Mouse (Mus musculus) bone marrow macrophage, adult 2 months (primary cell): ENCODE measurements around the gene Gm4871. TPM values are rescaled to one million over a fixed set of nuclear protein-coding genes. Genes with fewer than 3 reads are reported as not detected.

Experiments used
- H3K27ac ChIP-seq: 2 replicates; pipeline ENCODE4 v1.5.1; 2012; ENCODE audit warnings: low read depth, low read length; ENCODE audit not compliant: insufficient read depth
- H3K4me1 ChIP-seq: 2 replicates; pipeline ENCODE4 v1.6.1; 2012; ENCODE audit warnings: low read length; ENCODE audit not compliant: control insufficient read depth, insufficient read depth
- H3K4me3 ChIP-seq: 2 replicates; pipeline ENCODE4 v1.5.1; 2012; ENCODE audit warnings: mild to moderate bottlenecking, low read length, moderate library complexity; ENCODE audit not compliant: insufficient read depth
- CTCF ChIP-seq: IDR thresholded peaks from 2 replicates; pipeline ENCODE4 v1.5.1; 2012; ENCODE audit warnings: low read depth, mild to moderate bottlenecking, low read length, moderate library complexity
- POLR2A ChIP-seq: IDR thresholded peaks from 2 replicates; pipeline ENCODE4 v1.6.1; 2012; ENCODE audit warnings: mild to moderate bottlenecking, low read depth, low read length, borderline replicate concordance
- polyA plus RNA-seq: library from polyadenylated mRNA; stranded (reverse); fragments of >200 nt; gene quantifications from 2 replicates; pipeline ENCODE4 v1.2.4, GENCODE M21; 2012; ENCODE audit not compliant: missing spikeins, insufficient read depth, insufficient read length

Gm4871 gene
- polyA plus RNA-seq, 1 experiment: not detected

- Histone ChIP-seq H3K27ac (no peak overlapping the region), H3K4me1 (no peaks in the 10 kb centered on the region), H3K4me3 (no peak overlapping the region)
- TF ChIP-seq POLR2A: no peak
- TF ChIP-seq CTCF: no peak
These were observed 42.1 kb downstream of the Gm4871 start for GRCm38 (mm10) chr5:144990481-144990880.

GRCm38 (mm10) chr5:144990051-144990450 lies 42.5 kb downstream of the Gm4871 start:
- Histone ChIP-seq H3K27ac (no peak overlapping the region), H3K4me3 (no peak overlapping the region), H3K4me1 (no peaks in the 10 kb centered on the region)
- TF ChIP-seq CTCF (no peak), POLR2A (no peak)

GRCm38 (mm10) chr5:144989061-144989405 lies 43.5 kb downstream of the Gm4871 start:
- H3K27ac ChIP-seq: no peak overlapping the region
- no peaks in the 10 kb centered on the region for H3K4me1 ChIP-seq
- H3K4me3 ChIP-seq: no peak overlapping the region
- TF ChIP-seq CTCF: no peak

- Histone ChIP-seq H3K4me1 (no peaks in the 10 kb centered on the region), H3K4me3 (no peak overlapping the region), H3K27ac (no peak overlapping the region)
- TF ChIP-seq POLR2A: no peak
- 0 out of 2 replicates have a peak, but pooled peaks have one; percentile 22 for TF ChIP-seq CTCF
These were observed 44.1 kb downstream of the Gm4871 start for GRCm38 (mm10) chr5:144988340-144989060.

GRCm38 (mm10) chr5:144987561-144987960 lies 45.0 kb downstream of the Gm4871 start:
- Histone ChIP-seq H3K4me3 (no peak overlapping the region), H3K27ac (no peak overlapping the region), H3K4me1 (no peaks in the 10 kb centered on the region)
- TF ChIP-seq POLR2A: no peak
- TF ChIP-seq CTCF: no peak

GRCm38 (mm10) chr5:144984839-144985238 lies 47.7 kb downstream of the Gm4871 start:
- no peaks in the 10 kb centered on the region for H3K4me1 ChIP-seq
- no peak overlapping the region for H3K4me3 ChIP-seq
- no peak for TF ChIP-seq POLR2A
- TF ChIP-seq CTCF: no peak
- H3K27ac ChIP-seq: no peak overlapping the region

GRCm38 (mm10) chr5:144983227-144983626 lies 49.3 kb downstream of the Gm4871 start:
- TF ChIP-seq POLR2A (no peak), CTCF (no peak)
- Histone ChIP-seq H3K27ac (no peak overlapping the region), H3K4me3 (no peak overlapping the region), H3K4me1 (no peaks in the 10 kb centered on the region)

Other genes starting within 250 kb of the Gm4871 start
- gene Smurf1, start 66.9 kb downstream of the Gm4871 start, polyA plus RNA-seq: 9.4 and 11.5 TPM in 2 replicates
- gene 1700018F24Rik, start 10.2 kb upstream of the Gm4871 start, polyA plus RNA-seq: not detected in 2 replicates
- 78.6 and 92.3 TPM in 2 replicates for gene Arpc1a, start 51.1 kb upstream of the Gm4871 start, polyA plus RNA-seq
- gene Kpna7, start 51.3 kb upstream of the Gm4871 start, polyA plus RNA-seq: not detected in 2 replicates
- 829 and 891 TPM in 2 replicates for gene Arpc1b, start 81.5 kb upstream of the Gm4871 start, polyA plus RNA-seq
- gene Pdap1, start 107.5 kb upstream of the Gm4871 start, polyA plus RNA-seq: 72.8 and 76.5 TPM in 2 replicates
- 128 and 135 TPM in 2 replicates for gene Bud31, start 107.6 kb upstream of the Gm4871 start, polyA plus RNA-seq
- 10.0 and 11.4 TPM in 2 replicates for gene Ptcd1, start 134.4 kb upstream of the Gm4871 start, polyA plus RNA-seq
- 24.9 and 25.7 TPM in 2 replicates for gene Cpsf4, start 134.5 kb upstream of the Gm4871 start, polyA plus RNA-seq
- 271 and 314 TPM in 2 replicates for gene Atp5j2, start 159.3 kb upstream of the Gm4871 start, polyA plus RNA-seq
- 8.0 and 8.4 TPM in 2 replicates for gene Zkscan14, start 169.1 kb upstream of the Gm4871 start, polyA plus RNA-seq
- 7.8 and 9.5 TPM in 2 replicates for gene Zkscan5, start 171.8 kb upstream of the Gm4871 start, polyA plus RNA-seq
- gene Zfp655, start 199.0 kb upstream of the Gm4871 start, polyA plus RNA-seq: 26.7 and 27.5 TPM in 2 replicates
- 6.9 and 7.7 TPM in 2 replicates for gene Zscan25, start 247.7 kb upstream of the Gm4871 start, polyA plus RNA-seq